Mouse (Mus musculus) NIH3T3 (cell line): ENCODE measurements around the gene Nek9.

Source experiments
- DNase-seq: peaks from one replicate; pipeline ENCODE4 v3.0.0-alpha.2; 2012; ENCODE audit warnings: low read depth

Gene Nek9

DNA sequence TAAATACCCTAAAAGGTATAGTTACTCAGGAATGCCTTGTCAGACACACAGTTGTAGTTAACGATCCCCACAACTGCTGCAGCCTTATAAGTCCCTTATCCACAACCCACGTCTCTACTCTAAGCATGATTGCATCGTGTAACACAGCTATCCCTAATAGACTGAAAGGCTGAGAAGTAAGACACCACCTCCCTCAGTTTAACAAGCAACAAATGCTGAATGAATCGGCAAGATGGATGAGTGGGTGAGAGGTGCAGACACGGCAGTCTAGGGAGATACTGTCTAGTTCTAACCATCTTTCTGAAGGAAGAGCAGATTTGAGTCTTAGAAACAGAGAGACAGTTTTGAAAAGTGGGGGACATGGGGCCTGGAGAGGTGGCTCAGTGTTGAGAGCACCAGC lies 76.0 kb downstream of the Nek9 start:
- DNase-seq = no peak

DNA sequence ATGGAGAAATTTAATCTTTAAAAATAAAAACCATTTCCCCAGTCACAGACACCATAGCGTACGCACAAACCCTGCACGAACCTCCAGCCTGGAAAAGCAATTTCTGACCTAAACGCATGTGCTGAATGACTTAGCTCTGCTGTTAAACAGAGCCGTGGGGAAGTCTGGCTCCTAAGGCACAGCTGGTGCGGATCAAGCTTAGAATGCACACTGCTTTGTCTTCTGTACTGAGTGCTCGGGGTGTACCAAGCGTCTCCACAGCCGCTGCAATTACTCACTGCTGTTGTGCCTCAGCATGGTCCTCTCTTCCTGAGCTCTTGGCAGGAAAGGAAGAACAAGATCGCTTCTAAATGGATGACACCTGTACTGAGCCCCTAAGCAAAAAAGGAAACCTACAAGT lies 76.7 kb downstream of the Nek9 start:
- DNase-seq = peak; percentile 18

- no peak for DNase-seq
Measured at GRCm38 (mm10) chr12:85257008-85257639, 82.0 kb downstream of the Nek9 start.

- DNase-seq = peak; percentile 34
Measured at GRCm38 (mm10) chr12:85256074-85256751, 82.9 kb downstream of the Nek9 start.

- DNase-seq = no peak
Measured at GRCm38 (mm10) chr12:85252083-85252482, 87.1 kb downstream of the Nek9 start.
